Mouse (Mus musculus) heart, adult 11 months (tissue): ENCODE data around the gene Tmsb10.

Source experiments
- DNase-seq: peaks from one replicate; pipeline ENCODE4 v3.0.0; 2022

Tmsb10 gene

DNA sequence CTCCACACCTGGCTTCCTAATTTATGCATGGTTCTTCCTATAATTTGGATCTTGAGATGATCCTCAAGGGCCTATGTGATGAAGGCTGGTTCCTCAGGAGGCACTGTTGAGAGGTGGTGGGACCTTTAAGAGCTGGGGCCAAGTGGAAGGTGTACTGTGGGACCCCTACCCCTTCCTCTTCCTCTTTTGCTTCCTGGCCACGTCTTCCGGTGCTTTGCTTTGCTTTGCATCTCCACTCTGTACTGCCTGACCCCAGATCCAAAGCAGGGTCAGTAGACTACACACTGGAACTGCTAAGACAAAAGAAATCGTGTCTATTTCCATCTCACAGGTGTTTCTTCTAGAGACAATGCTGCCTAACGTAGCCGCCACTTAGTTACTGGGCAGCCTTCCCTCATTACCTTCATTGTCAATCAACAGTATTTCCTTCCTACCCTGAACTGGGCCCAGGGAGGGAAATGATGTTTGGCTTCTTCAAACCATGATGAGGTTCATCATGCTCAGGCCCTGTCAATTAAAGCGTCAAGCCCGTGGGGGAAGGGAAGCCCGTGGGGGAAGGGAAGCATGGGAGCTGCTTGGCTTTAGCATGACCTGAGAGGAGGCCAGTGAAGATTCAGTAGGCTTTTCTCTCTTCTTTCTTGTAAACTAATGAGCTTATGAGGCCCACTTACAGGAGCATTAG, 2.9 kb downstream of the Tmsb10 start:
- DNase-seq = peak; percentile 92

DNA sequence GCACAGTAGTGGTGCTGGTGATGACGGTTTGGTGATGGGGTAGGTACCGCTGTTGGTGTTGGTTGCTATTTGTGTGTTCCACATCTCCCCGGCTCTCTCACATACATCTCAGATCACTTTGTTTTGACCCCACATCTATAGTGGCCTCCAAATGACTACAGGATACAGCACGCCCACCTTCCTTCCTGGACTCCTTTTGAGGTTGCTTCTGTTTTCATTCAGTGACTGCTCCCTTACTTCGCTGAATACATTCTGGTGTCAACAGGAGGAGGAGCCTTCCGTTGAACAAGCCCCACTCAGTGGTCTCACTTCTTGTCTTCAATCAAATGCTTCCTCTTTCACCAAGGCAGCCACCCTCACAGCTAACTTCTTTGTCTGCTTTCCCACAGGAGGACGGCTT, 3.8 kb downstream of the Tmsb10 start:
- no peak for DNase-seq

DNA sequence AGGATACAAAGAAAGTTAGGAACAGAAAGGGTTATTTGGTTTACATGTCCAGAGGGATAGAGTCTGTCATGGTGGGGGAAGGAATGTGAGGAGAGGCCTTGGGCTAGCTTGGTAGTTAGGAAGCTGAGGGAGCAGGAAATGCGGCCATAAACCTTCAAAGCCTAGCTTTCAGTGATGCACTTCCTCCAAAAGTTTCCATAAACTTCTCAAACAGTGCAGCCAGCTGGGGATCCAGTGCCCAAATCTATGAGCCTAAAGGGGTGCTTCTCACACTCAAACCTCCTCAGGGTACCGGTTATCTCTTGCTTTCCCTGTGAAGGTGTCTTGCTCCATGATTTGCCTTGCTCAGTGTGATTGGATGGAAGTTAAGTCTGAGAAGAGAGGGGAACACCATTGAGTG, 5.6 kb downstream of the Tmsb10 start:
- DNase-seq = no peak

DNA sequence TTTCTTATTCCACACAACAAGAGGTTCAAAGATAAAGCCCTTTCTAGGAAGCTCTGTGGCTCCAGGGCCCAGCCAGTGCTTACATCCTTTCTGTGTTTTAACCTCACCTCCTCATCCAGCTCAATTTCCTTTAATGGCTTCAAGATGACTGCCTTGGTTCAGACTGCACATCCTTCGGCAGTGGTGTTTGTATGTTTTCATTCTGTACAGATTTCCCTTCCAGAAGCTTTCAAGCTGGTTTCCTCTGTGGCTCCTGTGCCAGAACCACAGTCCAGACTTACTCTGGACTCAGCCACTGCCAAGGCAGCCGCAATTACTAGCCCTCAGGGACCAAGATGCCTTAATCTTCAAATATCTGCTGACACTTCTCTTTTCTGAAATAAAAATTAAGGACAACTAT, 6.3 kb downstream of the Tmsb10 start:
- DNase-seq = peak; percentile 94

DNA sequence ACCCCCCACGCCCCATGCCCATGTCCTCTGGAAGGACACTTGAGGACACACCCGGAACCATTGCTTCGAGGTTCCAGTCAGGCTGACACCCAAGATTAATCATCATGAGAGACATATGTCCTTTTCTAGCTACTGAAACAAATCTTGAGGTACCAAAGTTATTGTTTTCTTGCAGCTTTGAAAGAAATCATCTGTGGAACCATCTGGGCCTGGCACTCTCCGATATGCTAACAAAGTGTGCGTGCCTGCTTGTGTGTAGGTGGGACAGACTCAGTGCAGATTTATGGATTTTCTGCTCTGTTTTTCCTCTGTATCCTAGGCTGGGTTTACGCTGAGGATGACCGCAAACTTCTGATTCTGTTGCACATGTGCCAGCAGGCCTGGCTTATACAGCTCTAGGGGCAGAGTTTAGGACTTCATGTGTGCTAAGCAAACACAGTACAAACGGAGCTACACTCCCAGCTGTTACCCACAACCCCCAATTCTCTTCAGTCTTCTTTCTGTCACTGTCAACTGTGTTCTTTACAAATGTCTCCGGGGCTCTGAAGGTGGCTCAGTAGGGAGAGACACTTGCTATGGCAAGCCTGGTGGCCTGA, 9.3 kb downstream of the Tmsb10 start:
- DNase-seq = no peak

DNA sequence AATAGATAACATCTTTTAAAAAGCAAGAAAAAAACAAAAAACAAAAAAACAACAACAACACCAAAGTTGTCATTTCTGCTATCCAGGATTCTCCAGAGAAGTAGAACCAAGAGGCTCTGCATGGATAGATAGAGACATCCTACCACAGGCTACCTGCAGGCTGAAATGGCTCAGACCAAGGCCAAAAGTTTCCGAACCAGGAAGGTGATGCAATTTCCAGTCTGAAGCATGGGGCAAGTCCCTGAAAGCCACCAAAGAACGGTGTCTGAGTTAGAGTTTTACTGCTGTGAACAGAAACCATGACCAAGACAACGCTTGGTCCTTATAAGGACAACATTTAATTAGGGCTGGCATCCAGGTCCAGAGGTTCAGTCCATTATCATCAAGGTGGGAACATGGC, 10.2 kb downstream of the Tmsb10 start:
- no peak for DNase-seq

DNA sequence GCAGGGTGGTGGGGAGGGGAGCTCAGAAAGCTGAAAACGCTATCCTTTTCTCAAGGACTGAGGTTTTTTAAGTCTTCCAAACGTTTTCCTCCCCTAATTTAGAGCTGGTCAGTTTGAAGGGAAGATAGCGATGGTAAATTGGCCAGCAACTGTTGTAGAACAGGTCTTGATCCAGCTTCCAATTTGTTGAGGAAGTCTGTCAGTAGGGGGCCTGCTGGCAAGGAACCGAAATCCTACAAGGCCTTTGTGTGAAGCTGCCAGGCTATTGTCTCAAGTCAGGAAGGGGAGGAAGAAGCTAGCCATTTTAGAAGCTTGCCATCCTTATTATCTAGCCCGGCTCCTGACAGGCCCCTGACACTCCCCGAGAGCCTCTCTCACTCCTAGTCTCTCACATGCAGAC, 10.6 kb downstream of the Tmsb10 start:
- DNase-seq = peak; percentile 88

DNA sequence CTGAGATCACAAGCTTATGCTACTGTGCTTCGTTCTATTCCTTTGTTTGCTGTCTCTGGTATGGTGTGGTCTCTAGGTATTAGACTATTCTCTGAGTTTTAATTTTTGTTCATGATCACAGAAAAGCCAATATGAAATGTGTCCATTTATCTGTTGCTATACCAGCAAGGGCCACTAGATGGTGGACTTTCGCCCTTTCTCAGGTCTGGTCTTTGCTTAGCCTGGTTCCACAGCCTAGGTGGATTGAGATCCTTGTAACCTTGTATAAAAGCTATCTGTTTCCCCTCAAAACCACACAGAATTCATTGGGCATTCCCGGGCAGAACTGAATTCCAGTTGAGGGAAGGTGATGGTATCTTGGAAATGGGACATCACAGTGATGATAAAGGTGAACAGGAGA, 18.1 kb downstream of the Tmsb10 start:
- DNase-seq = no peak

DNA sequence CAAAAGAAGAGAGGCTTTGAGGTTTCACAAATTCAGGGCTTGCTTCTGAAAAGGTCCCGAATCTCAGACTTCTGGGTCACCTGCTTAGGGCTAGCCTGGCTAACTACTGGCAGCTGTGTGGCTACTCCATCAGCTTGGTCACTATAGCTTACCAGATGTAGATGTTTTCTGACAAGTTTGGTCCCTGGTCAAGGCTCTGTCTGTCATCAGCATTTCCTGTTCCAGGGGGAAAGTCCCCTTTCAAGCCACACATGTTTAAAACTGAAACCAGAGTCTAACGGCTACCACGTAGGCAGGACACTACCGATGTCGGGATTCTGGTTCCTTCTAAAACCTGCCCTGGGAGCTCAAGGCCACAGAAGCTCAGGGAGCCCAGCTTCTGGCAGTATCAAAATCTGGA, 20.7 kb downstream of the Tmsb10 start:
- DNase-seq = peak; percentile 91

DNA sequence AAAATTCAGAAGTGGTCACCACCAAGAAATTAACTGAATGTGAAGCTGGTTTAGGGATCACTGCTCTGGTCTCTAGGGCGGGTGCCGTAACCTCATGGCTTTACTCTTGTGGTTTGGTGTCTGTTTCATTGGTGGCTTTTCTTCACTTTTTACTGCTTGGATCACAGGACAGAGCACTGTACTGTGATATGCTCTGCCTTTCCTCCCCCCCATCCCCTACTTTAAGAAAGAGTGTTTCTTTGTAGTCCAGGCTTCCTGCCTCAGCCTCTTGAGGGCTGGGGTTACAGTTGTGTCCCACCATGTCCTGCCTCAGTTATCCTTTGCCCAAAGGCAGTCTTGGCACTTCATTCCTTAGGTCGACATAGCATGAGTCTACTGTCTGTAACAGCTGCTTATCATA, 21.1 kb downstream of the Tmsb10 start:
- no peak for DNase-seq

DNA sequence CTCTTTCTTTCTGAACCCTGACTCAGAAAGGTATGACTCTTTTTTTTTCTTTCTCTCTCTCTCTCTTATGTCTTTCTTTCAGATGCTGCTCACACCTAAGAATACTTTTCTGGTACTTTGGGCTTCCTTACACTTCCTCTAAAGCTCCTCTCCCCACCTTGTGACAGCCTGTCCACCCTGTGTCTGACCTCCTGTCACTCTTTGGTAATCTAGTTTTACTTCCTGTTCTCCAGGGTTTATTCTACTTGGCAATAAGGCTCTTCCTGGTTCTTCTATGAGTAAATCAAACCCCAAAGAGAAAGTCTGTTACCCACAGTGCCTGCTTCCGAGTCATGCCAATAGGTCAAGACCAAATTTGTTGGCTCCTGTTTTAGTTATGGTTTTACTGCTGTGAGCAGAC, 25.6 kb downstream of the Tmsb10 start:
- DNase-seq = no peak

DNA sequence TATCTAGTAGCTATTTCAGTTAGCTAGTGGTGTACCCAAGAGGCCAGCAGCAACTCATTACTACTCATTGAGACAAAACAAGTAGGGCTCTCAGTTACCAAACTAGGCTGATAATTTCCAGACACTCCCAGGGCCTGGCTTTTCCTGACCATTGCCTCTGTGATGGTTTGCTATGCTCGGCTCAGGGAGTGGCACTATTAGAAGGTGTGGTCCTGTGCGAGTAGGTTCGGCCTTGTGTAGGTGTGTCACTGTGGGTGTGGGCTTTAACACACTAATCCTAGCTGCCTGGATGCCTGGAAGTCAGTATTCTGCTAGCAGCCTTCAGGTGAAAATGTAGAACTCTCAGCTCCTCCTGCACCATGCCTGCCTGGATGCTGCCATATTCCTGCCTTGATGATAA, 27.0 kb downstream of the Tmsb10 start:
- DNase-seq = no peak

DNA sequence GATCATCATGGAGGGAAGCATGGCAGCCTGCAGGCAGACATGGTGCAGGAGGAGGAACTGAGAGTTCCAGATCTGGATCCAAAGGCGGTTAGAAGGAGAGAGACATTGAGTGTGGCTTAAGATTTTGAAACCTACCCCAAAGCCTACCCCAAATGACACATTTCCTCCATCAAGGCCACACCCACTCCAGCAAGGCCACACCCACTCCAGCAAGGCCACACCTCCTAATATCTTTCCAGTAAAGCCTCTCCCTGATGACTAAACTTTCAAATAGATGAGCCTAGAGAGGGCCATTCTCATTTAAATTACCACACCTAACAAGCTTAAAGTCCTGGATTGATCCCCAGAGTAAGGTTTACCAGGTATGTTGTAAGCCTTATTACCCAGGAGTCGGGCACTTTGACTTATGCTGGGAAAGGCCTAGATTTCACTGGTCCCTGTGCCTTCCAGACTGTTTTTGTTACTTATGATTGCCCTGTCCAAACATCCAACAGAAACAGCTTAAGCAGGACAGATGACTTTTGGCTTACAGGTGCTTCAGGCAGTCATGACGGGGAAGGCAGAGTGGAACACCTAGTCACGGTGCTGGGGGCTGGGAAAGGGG, 28.7 kb downstream of the Tmsb10 start:
- DNase-seq = no peak

DNA sequence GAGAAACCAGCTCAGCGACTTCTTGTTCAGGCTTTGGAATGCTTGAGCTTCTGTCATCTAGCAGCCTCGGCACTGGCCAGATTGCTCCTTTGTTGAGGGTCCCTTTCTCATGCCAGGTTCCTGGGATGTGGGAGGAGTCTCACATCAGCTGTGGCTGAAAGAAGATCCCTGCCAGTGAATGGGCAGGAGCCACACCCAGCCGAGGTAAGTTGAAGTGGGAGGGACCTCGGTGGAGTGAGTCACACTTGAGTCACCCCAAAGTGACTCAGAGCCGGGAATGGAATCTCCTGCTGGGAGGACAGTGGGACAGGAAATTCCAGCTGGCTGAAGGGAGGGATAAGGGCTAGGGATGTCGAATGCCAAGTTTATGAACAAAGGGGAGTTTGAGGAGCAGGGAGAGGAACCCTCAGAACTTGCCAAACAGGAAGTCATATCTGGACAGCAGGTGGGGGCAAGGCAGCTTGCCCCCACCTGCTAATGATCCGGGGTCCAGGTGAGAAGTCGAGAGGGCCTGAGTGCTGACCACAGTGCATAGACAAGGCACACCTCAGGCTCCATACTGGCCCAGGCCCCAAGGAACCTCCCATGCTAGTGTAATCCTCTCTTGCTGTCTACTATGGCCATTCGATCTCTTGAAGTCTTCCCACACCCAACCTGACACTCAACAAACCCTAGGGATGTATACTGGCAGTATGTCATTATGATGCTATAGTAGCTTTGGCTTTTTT, 31.6 kb downstream of the Tmsb10 start:
- peak; percentile 98 for DNase-seq

DNA sequence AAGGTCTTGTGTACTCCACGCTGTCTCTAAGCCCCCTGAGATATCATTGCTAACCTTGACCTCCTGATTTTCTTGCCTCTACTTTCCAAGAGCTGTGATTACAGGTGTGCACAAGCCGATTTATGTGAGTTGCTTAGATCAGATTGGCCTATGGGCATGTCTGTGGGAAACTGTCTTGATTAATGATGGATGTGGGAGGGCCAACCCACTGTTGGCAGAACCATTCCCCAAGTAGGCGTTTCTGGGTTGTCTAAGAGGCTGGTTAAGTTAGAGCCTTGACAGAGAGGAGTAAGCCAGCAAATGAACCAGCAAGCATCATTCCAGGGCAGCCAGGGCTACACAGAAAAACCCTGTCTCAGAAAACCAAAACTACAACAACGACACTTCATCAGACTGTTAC, 32.5 kb downstream of the Tmsb10 start:
- DNase-seq = no peak

DNA sequence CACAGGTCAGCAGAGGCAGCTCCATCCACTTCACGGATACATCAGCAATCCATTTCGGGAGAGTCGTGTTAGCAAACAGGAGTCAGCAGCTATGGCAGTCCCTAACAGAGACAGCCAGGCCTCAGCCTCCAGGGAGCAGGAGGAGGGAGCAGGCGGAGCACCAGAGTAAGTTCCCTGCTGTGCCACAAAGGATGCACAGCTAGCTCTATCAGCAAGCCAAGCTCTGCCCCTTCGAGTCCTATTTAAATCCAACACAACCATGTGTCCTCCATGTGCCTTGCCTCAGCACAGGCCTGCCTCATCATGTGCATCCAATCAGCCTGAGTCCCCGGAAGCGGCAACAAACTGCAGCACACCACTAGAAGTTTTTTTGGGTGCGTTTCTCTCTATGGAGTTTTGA, 35.2 kb downstream of the Tmsb10 start:
- no peak for DNase-seq

DNA sequence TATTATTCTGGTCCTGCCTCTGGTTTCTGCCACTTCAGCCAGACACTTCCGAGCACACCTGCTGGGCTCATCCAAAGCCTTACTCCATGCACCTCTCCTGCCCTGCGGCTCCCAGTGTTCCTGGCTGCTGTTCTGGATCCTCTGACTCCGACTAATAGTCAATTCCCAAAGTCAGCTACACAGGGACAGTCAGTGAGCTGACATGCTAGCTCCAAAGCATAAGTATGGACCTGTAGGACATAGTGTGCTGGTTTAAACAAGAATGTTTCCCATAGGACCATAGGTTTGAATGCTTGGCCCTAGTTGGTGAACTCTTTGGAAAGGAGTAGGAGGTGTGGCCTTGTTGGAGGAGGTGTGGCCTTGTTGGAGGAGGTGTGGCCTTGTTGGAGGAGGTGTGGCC, 37.5 kb downstream of the Tmsb10 start:
- DNase-seq = no peak

DNA sequence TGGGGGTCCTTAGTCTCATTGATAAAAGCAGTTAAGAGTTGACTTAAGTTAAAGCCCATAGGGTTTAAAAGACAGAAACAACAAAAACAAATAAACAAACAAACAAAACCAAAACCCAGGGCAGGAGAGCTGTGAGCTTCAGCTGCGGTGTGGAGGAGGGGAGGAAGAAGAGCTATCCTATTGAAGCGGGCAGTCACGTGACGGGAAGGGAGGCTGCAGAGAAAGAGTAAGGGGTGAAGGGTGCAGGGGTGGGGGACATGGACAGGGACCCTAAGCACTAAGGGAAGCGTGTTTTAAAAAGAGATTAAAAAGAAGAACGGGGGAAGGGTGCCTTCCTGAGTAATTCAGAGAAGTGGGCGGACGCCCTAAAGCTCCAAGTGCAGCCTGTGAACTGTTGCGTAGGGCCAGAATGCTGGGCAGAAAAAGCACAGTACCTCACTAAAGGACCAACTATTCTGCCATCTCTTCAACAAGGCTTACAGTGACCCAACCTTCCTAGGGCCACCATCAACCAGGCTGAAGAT, 40.0 kb downstream of the Tmsb10 start:
- DNase-seq = no peak

DNA sequence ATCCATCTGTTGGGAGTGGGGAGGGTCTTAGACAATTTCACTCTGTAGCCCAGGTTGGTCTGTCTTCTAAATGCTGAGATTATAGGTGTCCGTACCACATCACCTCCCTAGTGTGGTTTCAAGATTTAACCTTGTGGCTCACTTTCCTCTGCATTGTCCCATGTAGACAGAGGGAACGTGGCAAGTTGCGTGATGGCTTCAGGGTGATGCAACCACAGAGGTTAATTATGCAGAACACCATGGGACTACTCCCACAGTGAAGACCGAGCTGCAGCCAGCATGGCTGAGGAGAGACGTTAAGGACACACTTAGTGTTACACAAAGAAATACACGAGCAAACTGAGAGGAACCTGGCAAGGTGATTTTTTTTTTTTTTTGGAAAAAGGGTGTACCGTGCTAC, 42.2 kb downstream of the Tmsb10 start:
- DNase-seq = no peak

DNA sequence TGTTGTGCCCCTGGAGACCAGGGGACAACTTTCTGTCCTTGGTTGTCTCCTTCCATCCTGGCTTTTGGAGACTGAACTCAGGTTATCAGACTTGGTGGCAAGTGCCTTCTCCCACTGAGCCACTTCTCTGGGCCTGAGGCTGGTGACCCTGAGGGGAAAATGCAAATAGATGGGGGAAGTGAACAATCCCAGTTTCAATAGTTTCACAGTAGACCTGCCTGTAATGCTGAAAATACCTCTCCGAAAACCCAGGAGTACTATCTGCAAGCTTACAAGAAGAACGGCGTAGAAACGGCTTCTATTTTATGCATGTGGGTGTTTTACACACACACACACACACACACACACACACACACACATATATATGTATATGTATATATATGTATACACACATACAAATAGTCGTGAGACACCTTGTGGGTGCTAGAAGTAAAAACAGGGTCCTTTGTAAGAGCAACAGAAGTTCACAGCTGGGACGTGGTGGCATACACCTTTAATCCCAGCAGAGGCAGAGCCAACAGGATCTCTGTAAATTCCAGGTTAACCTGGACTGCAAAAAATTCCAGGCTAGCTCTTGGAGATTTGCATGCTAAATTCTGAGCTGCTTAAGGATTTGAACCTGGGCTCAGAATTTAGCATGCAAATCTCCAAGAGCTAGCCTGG, 44.3 kb downstream of the Tmsb10 start:
- no peak for DNase-seq

DNA sequence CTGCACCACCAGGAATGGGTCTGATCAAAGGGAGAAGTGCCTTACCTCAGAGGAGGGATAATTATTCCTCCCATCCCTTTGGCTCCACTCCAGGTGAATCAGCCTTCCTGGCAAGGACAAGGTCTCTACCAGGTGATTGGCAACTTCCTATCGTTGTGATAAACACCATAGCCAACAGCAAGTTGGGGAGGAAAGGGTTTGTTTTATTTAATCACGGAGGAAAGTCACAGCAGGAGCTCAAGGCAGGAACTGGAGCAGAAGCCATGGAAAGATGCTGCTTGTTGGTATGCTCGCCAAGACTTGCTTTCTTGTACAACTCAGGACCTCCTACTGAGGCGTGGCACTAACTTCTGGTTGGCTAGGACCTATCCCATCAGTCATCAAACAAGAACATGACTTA, 47.3 kb downstream of the Tmsb10 start:
- DNase-seq = no peak
